Mouse (Mus musculus) midbrain, embryonic 11.5 days (tissue): ENCODE data around the gene Rgs12. TPM values are rescaled to one million over a fixed set of nuclear protein-coding genes. Genes with fewer than 3 reads are reported as not detected.

ENCODE experiments used
- ATAC-seq: fragments of 200-750 bp; cut with Nextera tagmentation; 2 replicates; pipeline ENCODE4 v1.8.0; 2017; ENCODE audit warnings: moderate TSS enrichment, moderate library complexity; ENCODE audit not compliant: low FRiP score
- DNase-seq: peaks from one replicate; pipeline ENCODE4 v3.0.0; 2015; ENCODE audit warnings: low spot score; ENCODE audit errors: missing footprints
- H3K27ac ChIP-seq: fragments of 300-500 bp; sonication (generic); 2 replicates; pipeline ENCODE4 v1.5.1; 2014; ENCODE audit warnings: low read depth, low read length
- H3K27me3 ChIP-seq: fragments of 300-500 bp; sonication (generic); 2 replicates; pipeline ENCODE4 v1.6.1; 2014; ENCODE audit warnings: mild to moderate bottlenecking, low read length, moderate library complexity, mixed read lengths; ENCODE audit not compliant: control insufficient read depth, insufficient read depth
- H3K36me3 ChIP-seq: fragments of 300-500 bp; sonication (generic); 2 replicates; pipeline ENCODE4 v1.6.1; 2014; ENCODE audit warnings: mild to moderate bottlenecking, low read length, moderate library complexity, mixed read lengths; ENCODE audit not compliant: control insufficient read depth, insufficient read depth
- H3K4me1 ChIP-seq: fragments of 300-500 bp; sonication (generic); 2 replicates; pipeline ENCODE4 v1.6.1; 2014; ENCODE audit warnings: low read length; ENCODE audit not compliant: control insufficient read depth, insufficient read depth
- H3K4me2 ChIP-seq: fragments of 300-500 bp; sonication (generic); 2 replicates; pipeline ENCODE4 v1.6.1; 2014; ENCODE audit warnings: mild to moderate bottlenecking, moderate library complexity
- H3K4me3 ChIP-seq: fragments of 300-500 bp; sonication (generic); 2 replicates; pipeline ENCODE4 v1.5.1; 2014; ENCODE audit warnings: low read depth, low read length
- H3K9ac ChIP-seq: fragments of 300-500 bp; sonication (generic); 2 replicates; pipeline ENCODE4 v1.6.1; 2014; ENCODE audit warnings: low read length
- H3K9me3 ChIP-seq: fragments of 300-500 bp; sonication (generic); 2 replicates; pipeline ENCODE4 v1.6.1; 2016; ENCODE audit warnings: low read length; ENCODE audit not compliant: control insufficient read depth
- WGBS: fragments of 180-500 bp; shearing (Covaris S2); extraction: QIAGEN DNeasy Blood & Tissue Kit; methylation state at CpG from one replicate; pipeline ENCODE4 v1.1.7; 2014; 5-methylcytosine and 5-hydroxymethylcytosine counted together
- polyA plus RNA-seq: library from polyadenylated mRNA; unstranded; fragments of >200 nt; fragmentation: Nextera tagmentation; extraction: Ambion mirVana; gene quantifications from 2 replicates; pipeline ENCODE4 v1.2.1, GENCODE M21; 2014

The Rgs12 gene
- 47.5 and 49.0 TPM in 2 replicates for polyA plus RNA-seq

DNA sequence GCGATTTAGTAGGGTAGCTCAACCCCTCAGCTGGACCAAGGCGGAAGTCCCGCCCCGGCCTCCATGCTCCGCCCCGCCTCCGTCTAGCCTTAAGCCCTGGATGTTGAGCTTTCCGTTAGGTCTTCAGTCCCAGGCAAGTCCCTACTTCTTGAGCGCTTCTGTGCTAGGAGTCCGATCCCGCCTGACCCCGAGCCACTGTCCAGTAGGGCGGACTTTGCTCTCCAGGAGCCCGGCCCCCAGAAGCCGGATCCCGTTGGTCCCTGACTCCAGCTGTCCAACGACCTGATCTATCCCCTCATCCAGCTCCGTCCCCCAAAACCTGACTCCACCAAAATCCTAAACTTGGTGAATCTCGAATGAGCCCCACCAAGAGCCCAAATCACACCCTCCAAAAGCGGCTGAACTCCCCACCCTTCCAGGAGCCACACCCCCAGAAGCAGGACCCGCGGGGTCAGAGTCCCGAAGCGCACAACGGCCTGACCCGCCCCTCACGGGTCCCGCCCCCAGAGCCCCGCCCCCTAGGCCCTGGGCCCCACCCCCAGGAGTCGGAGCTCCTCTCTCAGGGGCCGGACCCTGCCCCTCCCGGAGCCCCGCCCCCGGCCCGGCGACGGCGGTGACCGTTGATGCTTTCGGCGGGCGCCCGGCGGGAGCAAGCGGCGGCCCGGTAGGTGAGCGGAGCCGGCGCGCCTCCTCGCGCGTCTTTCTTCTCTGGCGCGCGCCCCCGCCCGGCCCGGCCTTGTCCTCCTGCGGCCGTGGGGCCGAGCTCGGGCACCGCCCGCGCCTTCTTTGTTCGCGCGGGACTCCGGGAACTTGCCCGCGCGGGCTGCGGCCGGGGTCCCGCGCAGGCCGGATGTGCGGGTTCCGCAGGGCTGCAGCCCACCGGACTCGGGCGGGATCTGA, at the start of gene Rgs12:
TSS of gene Rgs12 (plus strand) at position 585 of the 900 bp plus-strand sequence.
- no peaks in the 10 kb centered on the region for H3K27me3 ChIP-seq
- ATAC-seq: peak; percentile 94
- WGBS: under 1% methylated on average over 66 of the region's 84 CpGs
- peaks cover 3% of the 10 kb centered on the region for H3K9me3 ChIP-seq
- peak; percentile 99 for DNase-seq
- H3K27ac ChIP-seq: peak within 1 kb of the TSS; percentile 94
- peaks cover 20% of the 10 kb centered on the region for H3K4me1 ChIP-seq
- peak within 1 kb of the TSS; percentile 85 for H3K4me2 ChIP-seq
- no peaks in the 10 kb centered on the region; the same call in 1 of the 2 replicates for H3K36me3 ChIP-seq
- peak within 1 kb of the TSS; percentile 95 for H3K9ac ChIP-seq
- peak within 1 kb of the TSS; percentile 76 for H3K4me3 ChIP-seq

DNA sequence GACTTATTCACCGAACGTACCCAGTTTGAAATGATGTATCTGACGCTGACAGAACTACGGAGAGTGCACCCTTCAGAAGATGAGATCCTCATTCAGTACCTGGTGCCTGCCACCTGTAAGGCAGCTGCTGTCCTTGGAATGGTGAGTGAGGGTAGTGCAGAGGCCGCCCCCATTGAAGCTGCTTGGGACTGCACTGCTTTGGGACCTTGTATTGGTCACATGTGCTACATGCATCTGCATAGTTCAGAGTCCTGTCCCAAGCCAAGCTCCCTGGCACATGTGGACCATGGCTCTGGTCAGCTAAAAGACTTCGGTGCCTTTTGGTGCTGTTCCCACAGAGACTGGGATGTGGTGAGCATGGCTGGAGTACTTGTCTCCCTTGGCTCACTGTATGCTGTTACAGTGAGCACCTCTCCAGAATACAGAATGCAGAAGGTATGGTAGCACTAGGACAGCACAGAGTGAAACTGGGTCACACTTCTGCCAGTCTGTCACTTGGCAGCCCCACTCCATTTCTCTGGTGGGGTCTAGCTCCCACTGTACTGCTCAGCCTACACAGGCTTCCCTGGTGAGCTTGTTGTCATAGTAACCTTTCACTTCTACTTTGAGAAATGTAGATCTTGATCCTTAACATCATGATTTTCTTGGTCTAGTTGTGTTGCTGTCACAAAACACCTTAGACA, 49.3 kb upstream of the Rgs12 start:
- Histone ChIP-seq H3K36me3 (peaks cover 22% of the 10 kb centered on the region), H3K9me3 (no peaks in the 10 kb centered on the region)
- no peak for ATAC-seq

DNA sequence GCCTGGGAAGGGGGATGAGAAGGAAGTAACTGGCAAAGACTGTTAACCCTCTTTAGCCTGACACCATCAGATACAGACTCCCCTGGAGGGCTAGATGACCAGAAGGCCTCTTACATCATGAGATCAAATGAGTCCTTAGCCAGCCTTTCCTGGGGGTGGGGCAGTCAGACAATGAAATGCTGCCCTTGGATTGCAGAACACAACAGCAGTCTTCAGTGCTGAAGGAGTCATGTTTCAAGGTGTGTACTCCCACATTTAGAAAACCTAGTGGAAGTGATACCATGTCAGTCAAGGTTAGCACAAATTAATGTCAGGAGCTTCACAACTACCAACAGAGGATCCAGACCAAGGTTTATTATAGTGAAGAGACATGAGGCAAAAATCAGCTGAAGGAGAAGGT, 46.9 kb upstream of the Rgs12 start:
- Histone ChIP-seq H3K9me3 (no peaks in the 10 kb centered on the region), H3K27me3 (no peaks in the 10 kb centered on the region), H3K4me2 (no peak overlapping the region), H3K4me3 (no peak overlapping the region), H3K36me3 (peaks cover 33% of the 10 kb centered on the region), H3K9ac (no peak overlapping the region), H3K4me1 (no peaks in the 10 kb centered on the region), H3K27ac (no peak overlapping the region)
- ATAC-seq (no peak), DNase-seq (peak; percentile 78)

More for the DNA sequence above, 49.3 kb upstream of the Rgs12 start:
- no peaks in the 10 kb centered on the region for H3K27me3 ChIP-seq
- peak; percentile 66 for DNase-seq
- no peak overlapping the region for H3K27ac ChIP-seq
- WGBS: 98% methylated on average over 6 of the region's 6 CpGs
- no peaks in the 10 kb centered on the region for H3K4me1 ChIP-seq
- H3K4me3 ChIP-seq: no peak overlapping the region
- no peak overlapping the region for H3K9ac ChIP-seq
- H3K4me2 ChIP-seq: no peak overlapping the region

DNA sequence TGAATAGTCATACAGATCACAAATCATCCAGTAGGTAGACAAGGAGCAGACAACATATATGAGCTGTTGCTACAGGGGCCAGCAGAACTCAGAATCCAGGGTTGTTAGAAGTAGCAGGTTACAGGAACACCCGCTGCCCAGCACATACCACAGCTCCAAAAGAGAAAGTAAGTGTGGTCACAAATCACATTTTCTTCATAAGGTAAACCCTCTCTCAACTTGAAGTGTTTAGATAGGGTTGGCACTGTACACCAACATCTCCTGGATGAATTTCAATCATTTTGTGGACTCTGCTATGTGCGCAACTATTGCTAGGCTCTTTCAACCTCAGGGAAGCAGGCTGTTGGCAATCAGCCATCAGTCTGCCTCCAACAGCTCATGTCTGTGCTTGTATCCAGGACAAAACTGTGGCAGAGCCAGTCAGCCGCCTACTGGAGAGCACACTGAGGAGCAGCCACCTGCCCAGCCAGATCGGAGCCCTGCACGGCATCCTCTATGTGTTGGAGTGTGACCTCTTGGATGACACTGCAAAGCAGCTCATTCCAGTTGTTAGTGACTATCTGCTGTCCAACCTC, 46.3 kb upstream of the Rgs12 start:
- Histone ChIP-seq H3K4me1 (no peaks in the 10 kb centered on the region), H3K4me3 (no peak overlapping the region), H3K27me3 (no peaks in the 10 kb centered on the region), H3K4me2 (no peak overlapping the region), H3K27ac (no peak overlapping the region), H3K36me3 (peaks cover 33% of the 10 kb centered on the region), H3K9ac (no peak overlapping the region), H3K9me3 (no peaks in the 10 kb centered on the region)
- ATAC-seq: no peak
- 93% methylated on average over 5 of the region's 5 CpGs for WGBS
- DNase-seq: peak; percentile 44

DNA sequence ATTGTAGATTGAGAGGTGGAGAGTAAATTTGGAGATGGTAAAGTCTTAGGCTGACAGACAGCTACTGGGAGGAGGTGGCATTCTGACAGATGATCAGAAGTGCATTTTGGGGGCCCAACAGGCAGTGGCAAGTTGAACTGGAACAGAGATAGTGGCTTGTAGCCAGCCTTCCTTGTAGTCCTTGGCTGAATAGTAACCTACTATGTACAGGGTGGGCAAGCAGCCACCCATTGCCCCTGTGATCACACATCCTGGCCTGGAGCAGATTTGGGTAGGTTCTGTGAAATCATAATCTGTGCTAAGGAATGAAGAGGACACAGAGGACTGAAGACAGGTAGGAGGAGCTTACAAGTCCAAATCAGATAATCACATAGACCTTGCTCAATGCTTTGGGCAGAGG, 44.8 kb upstream of the Rgs12 start:
- DNase-seq: no peak
- ATAC-seq: no peak
- H3K27ac ChIP-seq: no peak overlapping the region
- no peak overlapping the region for H3K4me3 ChIP-seq
- H3K4me1 ChIP-seq: no peaks in the 10 kb centered on the region
- H3K27me3 ChIP-seq: no peaks in the 10 kb centered on the region
- H3K9ac ChIP-seq: no peak overlapping the region
- no peaks in the 10 kb centered on the region for H3K9me3 ChIP-seq
- no peak overlapping the region for H3K4me2 ChIP-seq
- H3K36me3 ChIP-seq: peaks cover 34% of the 10 kb centered on the region

DNA sequence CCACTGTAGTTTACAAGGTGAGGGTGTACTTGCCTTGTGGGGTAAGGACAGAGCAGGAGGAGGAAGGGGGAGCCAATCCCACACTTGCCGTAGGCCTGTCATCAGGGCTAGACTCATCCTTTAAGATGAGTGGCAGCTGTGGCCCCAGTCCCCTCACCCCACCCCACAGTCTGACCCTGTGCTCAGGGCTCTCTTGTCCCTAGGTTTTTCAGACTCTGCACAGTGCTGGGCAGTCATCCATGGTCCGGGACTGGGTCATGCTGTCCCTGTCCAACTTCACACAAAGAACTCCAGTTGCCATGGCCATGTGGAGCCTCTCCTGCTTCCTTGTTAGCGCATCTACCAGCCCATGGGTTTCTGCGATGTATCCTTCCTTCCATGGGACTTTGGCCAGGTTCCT, 42.0 kb upstream of the Rgs12 start:
- ATAC-seq: no peak
- 91% methylated on average over 4 of the region's 4 CpGs for WGBS
- Histone ChIP-seq H3K27ac (no peak overlapping the region), H3K4me2 (no peak overlapping the region), H3K9me3 (no peaks in the 10 kb centered on the region), H3K4me1 (no peaks in the 10 kb centered on the region), H3K9ac (no peak overlapping the region), H3K27me3 (no peaks in the 10 kb centered on the region), H3K36me3 (peaks cover 29% of the 10 kb centered on the region), H3K4me3 (no peak overlapping the region)
- DNase-seq: no peak

DNA sequence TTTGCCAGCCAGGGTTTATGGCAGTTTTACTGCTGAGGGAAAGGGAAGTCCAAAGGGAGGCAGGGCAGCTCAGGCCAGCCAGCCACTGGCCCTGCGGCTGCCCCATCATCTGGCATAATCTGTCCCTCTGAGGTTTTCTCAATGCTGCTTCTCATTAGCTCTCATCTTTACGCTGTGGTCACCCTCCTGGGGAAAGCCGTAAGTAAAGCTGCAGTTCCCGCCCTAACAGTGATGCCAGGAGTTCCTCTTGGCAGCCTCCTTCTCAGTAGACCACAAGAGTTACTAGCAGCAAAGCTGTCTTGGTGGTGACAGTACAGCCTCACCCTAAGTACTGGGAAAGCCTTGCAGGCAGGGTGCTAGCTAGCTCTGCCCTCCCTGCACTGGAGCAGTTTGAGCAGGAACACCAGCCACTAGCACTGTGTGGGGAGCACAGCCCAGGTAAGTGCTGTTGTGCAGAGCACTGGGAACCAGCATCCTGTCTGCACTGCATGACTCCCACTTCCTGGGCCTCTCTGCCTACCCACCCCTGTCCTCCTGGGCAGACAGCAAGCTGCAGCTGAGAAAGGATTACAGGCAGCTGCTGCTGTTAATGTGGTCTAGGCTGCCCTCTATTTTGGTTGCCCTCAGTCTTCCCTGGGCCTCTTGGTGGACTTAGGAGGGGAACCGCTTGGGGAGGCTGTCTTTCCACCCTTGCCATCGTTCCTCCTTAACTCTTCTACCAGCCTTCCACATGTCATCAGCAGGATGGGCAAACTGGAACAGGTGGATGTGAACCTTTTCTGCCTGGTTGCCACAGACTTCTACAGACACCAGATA, 41.1 kb upstream of the Rgs12 start, which contains the start of gene Msantd1:
TSS of gene Msantd1 (plus strand) at position 103 of the 816 bp plus-strand sequence.
- WGBS: 83% methylated on average over 6 of the region's 6 CpGs
- Histone ChIP-seq H3K36me3 (peaks cover 26% of the 10 kb centered on the region), H3K4me3 (no peak within 1 kb of the TSS), H3K27ac (no peak within 1 kb of the TSS), H3K4me1 (no peaks in the 10 kb centered on the region), H3K9ac (no peak within 1 kb of the TSS), H3K27me3 (no peaks in the 10 kb centered on the region), H3K9me3 (no peaks in the 10 kb centered on the region), H3K4me2 (no peak within 1 kb of the TSS)
- no peak for DNase-seq
- ATAC-seq: no peak

DNA sequence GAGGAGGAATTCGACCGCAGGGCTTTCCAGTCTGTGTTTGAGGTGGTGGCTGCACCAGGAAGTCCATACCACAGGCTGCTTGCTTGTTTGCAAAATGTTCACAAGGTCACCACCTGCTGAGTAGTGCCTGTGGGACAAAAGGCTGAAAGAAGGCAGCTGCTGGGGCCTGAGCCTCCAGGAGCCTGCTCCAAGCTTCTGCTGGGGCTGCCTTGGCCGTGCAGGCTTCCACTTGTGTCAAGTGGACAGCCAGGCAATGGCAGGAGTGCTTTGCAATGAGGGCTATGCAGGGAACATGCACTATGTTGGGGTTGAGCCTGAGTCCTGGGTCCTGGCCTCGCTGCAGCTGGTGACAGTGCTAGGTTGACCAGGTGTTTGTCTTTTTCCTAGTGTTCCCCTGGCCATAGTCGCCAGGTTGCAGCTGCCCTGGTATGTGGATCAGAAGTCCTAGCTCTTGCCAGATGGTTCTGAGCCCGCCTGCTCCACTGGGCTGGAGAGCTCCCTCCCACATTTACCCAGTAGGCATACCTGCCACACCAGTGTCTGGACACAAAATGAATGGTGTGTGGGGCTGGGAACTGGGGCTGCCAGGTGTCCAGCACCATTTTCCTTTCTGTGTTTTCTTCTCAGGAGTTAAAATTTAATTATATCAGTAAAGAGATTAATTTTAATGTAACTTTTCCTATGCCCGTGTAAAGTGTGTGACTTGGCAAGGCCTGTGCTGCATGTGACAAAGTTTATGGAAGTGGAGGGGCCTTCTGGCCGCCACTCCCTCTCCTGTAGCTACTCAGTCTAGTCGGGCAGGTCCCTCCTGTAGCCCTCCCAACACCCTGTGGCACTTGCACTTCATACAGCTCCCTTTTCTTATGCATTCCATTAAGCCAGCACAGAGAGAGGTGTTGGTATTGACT, 40.3 kb upstream of the Rgs12 start:
- Histone ChIP-seq H3K27ac (no peak overlapping the region), H3K9me3 (no peaks in the 10 kb centered on the region), H3K9ac (no peak overlapping the region), H3K4me3 (no peak overlapping the region), H3K27me3 (no peaks in the 10 kb centered on the region), H3K4me2 (no peak overlapping the region), H3K36me3 (peaks cover 25% of the 10 kb centered on the region), H3K4me1 (no peaks in the 10 kb centered on the region)
- ATAC-seq (no peak), DNase-seq (no peak)
- 81% methylated on average over 9 of the region's 9 CpGs for WGBS
